Mouse (Mus musculus) layer of hippocampus, adult 9-10 months (tissue): Measurements from ENCODE around the gene Zbtb37.

Experiments
- DNase-seq: peaks from one replicate; pipeline ENCODE4 v3.0.0; 2022; ENCODE audit warnings: low spot score

Gene Zbtb37

GRCm38 (mm10) chr1:161034435-161035280, at the start of gene Zbtb37:
TSS of gene Zbtb37 (minus strand) at chr1:161034849.
- peak; percentile 98 for DNase-seq

DNA sequence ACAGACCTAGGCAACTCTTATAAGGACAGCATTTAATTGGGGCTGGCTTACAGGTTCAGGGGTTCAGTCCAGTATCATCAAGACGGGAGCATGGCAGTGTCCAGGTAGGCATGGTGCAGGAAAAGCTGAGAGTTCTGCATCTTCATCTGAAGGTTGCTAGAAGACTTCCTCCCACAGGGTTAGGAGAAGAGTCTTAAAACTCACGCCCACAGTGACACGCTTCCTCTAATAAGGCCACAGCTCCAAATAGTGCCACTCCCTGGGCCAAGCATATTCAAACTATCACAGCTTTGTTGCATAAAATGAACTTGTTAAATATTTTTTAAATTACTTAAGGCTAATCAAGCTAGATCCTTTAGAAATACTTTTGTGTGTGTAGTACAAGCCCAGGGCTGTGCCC, 42.6 kb upstream of the Zbtb37 start:
- no peak for DNase-seq

GRCm38 (mm10) chr1:161076238-161076637, 41.6 kb upstream of the Zbtb37 start:
- DNase-seq: no peak

GRCm38 (mm10) chr1:161071272-161071620, 36.6 kb upstream of the Zbtb37 start:
- no peak for DNase-seq

DNA sequence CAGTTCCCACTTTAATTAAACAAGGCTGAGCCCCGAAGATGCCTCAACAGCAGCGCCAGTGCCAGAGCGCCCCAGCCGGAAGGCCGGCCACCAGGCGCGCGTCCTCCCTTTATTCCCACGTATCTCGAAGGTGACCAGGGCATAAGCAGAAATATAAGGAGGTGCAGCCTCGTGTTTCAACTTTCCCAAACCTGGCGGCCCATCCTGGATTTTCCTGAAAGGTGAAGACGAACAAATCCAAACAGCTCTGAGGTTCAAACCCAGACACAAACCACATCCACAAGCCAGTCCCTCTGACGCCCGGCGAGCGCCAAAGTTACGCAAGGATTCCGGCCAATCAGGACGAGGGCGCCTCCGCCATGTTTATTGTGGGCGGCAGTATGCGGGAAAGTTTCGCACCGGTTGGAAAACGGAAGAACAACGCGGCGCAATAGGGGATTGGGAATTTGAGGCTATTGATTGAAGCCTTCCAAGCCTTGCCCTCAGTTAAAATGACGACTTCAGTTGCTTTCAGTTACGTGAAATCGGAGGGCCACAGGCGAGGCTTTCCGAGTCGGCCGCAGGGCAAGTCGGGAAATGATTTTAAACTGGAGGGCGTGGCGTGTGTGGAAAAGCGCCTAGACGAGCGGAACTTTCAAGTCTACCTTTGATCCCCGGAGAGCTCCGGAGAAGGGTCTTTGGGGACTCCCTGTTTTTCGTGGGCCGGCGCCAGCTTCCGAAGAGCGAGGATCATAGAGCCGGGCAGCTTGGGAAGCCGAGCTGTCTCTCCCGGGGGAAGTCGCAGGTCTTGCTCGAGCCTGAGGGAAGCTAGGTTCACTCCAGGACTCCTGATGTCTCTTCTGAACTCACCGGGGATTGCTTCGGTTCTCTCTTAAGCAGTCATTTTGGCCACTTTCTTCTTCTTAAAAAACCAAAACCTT, 36.0 kb upstream of the Zbtb37 start, which contains the start of the genes Dars2 and Cenpl:
TSS of gene Dars2 (minus strand) at position 307 of the 920 bp plus-strand sequence.
TSS of gene Cenpl (plus strand) at position 362 of the 920 bp plus-strand sequence.
- DNase-seq: peak; percentile 96

GRCm38 (mm10) chr1:161063351-161063750, 28.7 kb upstream of the Zbtb37 start:
- no peak for DNase-seq

GRCm38 (mm10) chr1:161057164-161057563, 22.5 kb upstream of the Zbtb37 start:
- DNase-seq: no peak

DNA sequence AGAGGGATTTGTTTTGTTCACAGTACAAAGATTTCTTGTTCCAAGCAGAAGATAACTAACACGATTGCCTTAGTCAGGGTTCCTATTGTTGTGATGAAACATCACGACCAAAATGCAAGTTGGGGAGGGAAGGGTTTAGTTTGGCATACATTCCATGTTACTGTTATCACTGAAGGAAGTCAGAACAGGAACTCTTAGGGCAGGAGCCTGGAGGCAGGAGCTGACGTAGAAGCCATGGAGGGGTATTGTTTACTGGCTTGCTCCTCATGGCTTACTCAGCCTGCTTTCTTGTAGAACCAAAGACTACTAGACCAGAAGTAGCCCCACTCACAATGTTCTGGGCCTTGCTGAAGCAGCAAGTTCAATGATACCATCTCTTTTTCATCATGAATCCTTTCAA, 12.3 kb upstream of the Zbtb37 start:
- DNase-seq: no peak

DNA sequence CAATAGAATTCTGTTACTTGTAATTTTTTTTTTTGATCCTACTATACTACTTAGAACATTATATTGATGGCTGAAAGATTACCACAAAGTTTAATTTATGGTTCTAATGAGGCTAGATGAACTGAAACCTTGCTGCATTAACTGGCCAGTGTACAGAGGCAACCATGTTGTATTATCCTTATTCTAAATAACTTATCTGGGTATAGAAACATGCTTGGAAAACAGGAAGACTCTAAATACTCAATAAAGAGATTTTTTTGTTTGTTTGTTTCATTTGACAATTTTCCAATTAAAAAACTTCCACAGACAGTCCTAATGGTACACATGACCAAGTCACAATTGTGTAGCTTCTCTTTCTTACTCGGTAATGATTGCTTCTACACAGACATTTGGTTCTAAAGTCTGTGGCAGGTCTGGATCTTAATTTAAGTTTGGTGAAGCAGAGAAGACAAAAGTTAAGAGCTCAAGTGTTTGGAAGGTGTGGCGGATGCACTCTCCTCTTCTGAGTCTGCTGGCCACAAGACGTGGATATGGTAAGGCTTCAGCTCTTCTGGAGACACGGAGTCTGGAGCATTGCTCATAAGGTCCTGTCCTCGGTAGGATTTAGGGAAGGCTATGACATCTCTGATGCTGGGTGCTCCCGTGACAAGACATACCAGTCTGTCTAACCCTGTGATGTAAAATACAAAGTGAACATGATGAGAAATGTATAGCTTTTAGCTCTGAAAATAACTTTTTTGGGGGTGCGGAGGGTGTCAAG, 6.8 kb upstream of the Zbtb37 start:
- no peak for DNase-seq

- DNase-seq: no peak
These were observed 6.2 kb upstream of the Zbtb37 start for GRCm38 (mm10) chr1:161040855-161041254.

DNA sequence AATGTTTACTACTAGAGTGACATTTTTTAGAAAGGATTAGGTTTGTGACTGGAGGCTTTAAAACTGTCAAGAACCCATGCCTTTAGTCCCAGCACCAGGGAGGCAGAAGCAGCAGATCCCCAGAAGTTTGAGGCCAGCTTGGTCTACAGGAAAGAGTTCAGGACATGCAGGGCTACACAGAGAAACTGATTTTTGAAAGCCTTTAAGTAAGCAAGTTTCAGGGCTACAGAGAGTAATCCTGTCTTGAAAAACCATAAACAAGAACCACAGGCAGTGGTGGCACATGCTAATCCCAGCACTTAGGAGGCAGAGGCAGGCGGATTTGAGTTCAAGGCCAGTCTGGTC, 5.7 kb upstream of the Zbtb37 start:
- DNase-seq: no peak

- no peak for DNase-seq
These were observed 5.2 kb upstream of the Zbtb37 start for GRCm38 (mm10) chr1:161039741-161040425.

DNA sequence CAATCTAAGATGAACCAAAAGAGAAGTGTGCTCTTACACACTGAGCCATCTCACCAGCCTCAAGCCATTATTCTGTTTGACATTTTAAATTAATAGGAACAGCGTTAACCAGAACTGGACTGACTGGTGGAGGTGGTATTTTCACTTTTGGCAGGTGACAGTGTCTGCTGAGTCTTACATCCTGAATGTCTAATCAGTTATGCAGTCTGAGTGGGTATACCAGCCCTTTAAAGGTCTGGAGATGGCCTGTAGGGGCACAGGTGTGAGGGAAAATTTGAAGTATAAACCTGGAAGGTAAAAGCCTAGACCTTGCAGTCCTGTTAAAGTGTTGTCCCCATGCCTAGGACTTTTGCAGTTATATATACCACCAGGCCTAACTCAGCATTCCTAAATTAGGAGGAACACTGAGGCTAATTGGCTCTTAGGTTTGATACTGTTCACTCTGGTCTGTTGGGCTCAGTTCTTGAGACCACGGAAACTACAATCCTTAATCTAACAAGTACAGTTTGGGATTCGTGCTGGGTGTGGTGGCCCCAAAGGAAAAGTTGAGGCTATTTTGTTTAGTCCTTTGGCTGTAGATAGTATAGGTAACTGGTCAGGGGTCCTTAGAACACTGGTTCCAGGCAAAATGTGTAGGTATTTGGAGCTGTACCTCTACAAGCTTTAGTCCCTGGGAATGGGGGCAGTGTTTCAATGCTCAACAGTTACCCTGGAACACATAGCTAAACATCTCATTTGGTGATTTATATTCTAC, 4.5 kb upstream of the Zbtb37 start:
- no peak for DNase-seq

GRCm38 (mm10) chr1:161038004-161038403, 3.4 kb upstream of the Zbtb37 start:
- DNase-seq: no peak

DNA sequence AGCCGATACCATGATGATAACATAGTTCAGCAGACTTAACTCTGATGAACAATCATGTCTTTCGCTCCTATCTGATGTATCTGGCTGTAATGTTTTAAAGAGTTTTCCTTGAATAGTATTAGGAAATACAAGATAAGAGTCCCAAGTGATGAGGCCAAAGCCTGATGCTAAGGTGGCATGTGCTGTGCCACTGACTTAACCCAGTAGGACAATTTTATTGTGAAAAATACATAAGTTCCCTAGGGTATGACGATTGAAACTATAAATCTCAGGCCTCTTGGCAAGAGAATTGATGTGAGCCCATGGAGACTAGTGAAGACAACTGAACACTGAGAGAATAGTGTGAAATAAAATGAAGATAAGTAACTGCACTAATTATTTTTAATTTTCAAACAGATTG, 3.0 kb upstream of the Zbtb37 start:
- DNase-seq: no peak

DNA sequence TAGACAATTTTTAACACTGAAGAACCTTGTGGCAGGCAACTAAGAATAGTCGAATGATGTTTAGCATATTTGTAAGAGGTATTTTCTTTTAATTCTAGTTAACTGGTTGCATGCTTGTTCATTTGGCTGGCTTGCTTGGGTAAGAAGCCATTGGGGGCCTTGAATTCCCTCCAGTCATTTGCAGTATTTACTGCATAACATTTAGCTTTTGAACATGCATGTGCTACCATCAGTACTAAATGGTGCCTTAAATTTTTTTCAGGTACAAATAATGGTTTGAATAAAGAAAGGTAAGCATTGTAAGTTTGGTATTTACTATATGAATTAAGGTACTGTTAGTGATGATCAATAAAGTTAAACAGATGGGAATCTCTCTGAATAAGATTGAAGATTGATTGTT, 2.4 kb upstream of the Zbtb37 start:
- no peak for DNase-seq

- DNase-seq: no peak
These were observed 1.8 kb upstream of the Zbtb37 start for GRCm38 (mm10) chr1:161036411-161036841.

- DNase-seq: no peak
These were observed 1.2 kb upstream of the Zbtb37 start for GRCm38 (mm10) chr1:161035786-161036404.

DNA sequence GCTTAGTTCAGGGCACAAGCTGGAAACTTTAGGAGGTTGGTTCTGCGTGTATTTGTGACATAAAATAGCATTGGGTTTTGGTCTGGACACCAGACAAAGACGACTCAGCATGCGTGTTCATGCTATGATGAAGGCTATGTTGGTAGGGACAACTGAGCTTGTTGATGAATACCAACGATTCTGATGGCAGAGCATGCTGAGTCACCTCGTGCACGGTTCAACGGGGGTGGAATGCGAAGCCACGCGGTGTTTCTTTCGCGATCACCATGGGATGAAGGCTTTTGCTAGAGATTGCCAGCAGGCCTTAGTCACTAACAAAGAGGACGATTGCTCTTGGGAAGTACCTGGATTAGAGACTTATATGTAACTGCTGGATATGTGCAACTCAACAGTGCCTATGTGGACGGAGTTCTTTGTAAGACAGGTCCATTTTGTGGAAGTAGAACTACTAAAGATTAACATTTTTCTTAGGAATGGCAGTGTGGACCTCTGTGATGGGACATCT, 684 bp upstream of the Zbtb37 start:
- DNase-seq: no peak

DNA sequence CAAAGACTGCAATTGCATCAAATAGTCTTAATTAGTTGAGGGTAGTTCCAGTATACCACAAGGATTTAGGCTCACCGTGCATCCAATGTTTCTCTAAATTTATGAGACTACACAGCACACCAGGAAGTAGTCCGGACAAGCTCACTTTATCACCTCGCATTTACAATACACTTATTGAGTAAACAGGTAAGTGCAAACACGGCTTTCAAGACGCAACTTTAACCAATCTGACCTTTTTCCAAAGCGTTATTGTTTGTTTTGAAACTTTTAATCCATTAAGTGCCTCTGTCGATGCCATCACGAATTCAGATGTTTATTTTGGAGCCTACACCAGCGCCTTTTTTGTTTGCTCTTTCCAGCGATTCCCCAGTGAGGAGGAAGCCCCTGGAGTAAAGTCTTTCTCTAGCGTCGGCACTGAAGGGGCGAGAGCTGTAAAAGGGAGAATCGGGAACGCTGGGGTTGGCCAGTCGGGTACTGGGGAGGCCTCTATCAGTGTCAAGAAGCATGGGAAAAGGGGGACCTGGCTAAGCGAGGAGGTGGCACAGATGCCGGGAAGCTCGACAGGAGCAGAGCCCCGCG, 704 bp downstream of the Zbtb37 start:
- DNase-seq: no peak
